Mouse (Mus musculus) kidney, postnatal 0 days (tissue): ENCODE results near the gene Myoz1. TPM values are rescaled to one million over a fixed set of nuclear protein-coding genes. Genes with fewer than 3 reads are reported as not detected.

Experiments
- ATAC-seq: fragments of 200-750 bp; cut with Nextera tagmentation; replicated peaks from 2 replicates; pipeline ENCODE4 v1.8.0; 2017; ENCODE audit warnings: low read depth, moderate number of reproducible peaks, moderate TSS enrichment, moderate library complexity; ENCODE audit not compliant: low FRiP score
- DNase-seq: peaks from one replicate; pipeline ENCODE4 v3.0.0-alpha.2; 2016; ENCODE audit warnings: low spot score
- H3K27ac ChIP-seq: fragments of 300-500 bp; sonication (generic); 2 replicates; pipeline ENCODE4 v1.5.1; 2014; ENCODE audit warnings: mild to moderate bottlenecking
- H3K27me3 ChIP-seq: fragments of 300-500 bp; sonication (generic); 2 replicates; pipeline ENCODE4 v1.6.1; 2014; ENCODE audit warnings: low read length, mixed read lengths; ENCODE audit not compliant: insufficient read depth
- H3K36me3 ChIP-seq: fragments of 300-500 bp; sonication (generic); 2 replicates; pipeline ENCODE4 v1.6.1; 2014; ENCODE audit warnings: low read length, mixed read lengths; ENCODE audit not compliant: insufficient read depth
- H3K4me1 ChIP-seq: fragments of 300-500 bp; sonication (generic); replicated peaks from 2 replicates; pipeline ENCODE4 v1.6.1; 2014; ENCODE audit warnings: antibody characterized with exemption, low read length, mixed read lengths; ENCODE audit not compliant: insufficient read depth
- H3K4me2 ChIP-seq: fragments of 300-500 bp; sonication (generic); 2 replicates; pipeline ENCODE4 v1.6.1; 2014; ENCODE audit warnings: mild to moderate bottlenecking, low read length, moderate library complexity, mixed read lengths
- H3K4me3 ChIP-seq: fragments of 300-500 bp; sonication (generic); replicated peaks from 2 replicates; pipeline ENCODE4 v1.5.1; 2014; ENCODE audit warnings: low read depth, low read length
- H3K9ac ChIP-seq: fragments of 300-500 bp; sonication (generic); 2 replicates; pipeline ENCODE4 v1.6.1; 2014; ENCODE audit warnings: low read depth, low read length
- H3K9me3 ChIP-seq: fragments of 300-500 bp; sonication (generic); replicated peaks from 2 replicates; pipeline ENCODE4 v1.6.1; 2016; ENCODE audit warnings: low read length, inconsistent platforms, mixed read lengths
- CTCF ChIP-seq: IDR thresholded peaks from 2 replicates; pipeline ENCODE4 v1.5.1; 2016; ENCODE audit warnings: antibody characterized with exemption, low read depth, mild to moderate bottlenecking, moderate library complexity
- WGBS: fragments of 180-500 bp; shearing (Covaris S2); extraction: QIAGEN DNeasy Blood & Tissue Kit; methylation state at CpG from one replicate; pipeline ENCODE4 v1.1.7; 2014; 5-methylcytosine and 5-hydroxymethylcytosine counted together
- polyA plus RNA-seq: library from polyadenylated mRNA; unstranded; fragments of >200 nt; fragmentation: Nextera tagmentation; extraction: Ambion mirVana; gene quantifications from 2 replicates; pipeline ENCODE4 v1.2.1, GENCODE M21; 2015

Myoz1 gene
- polyA plus RNA-seq, 1 experiment from 2014 or later: 1.8 TPM

- no peak overlapping the region for H3K27ac ChIP-seq
- no peak for ATAC-seq
- DNase-seq: peak; percentile 89
Observed at GRCm38 (mm10) chr14:20658326-20658725, 2.0 kb upstream of the Myoz1 start.

GRCm38 (mm10) chr14:20655731-20656130 lies 609 bp downstream of the Myoz1 start:
- 56% methylated on average over 9 of the region's 9 CpGs for WGBS
- DNase-seq (no peak), ATAC-seq (no peak)
- Histone ChIP-seq H3K4me1 (peaks cover 2% of the 10 kb centered on the region; the same call in 1 of the 2 replicates), H3K36me3 (no peaks in the 10 kb centered on the region), H3K4me2 (no peak overlapping the region), H3K9me3 (no peaks in the 10 kb centered on the region), H3K9ac (no peak overlapping the region), H3K27me3 (no peaks in the 10 kb centered on the region), H3K27ac (no peak overlapping the region), H3K4me3 (no peak overlapping the region)
- TF ChIP-seq CTCF: no peak

More at GRCm38 (mm10) chr14:20658326-20658725, 2.0 kb upstream of the Myoz1 start:
- Histone ChIP-seq H3K27me3 (no peaks in the 10 kb centered on the region), H3K4me2 (no peak overlapping the region), H3K36me3 (no peaks in the 10 kb centered on the region), H3K9ac (no peak overlapping the region), H3K4me3 (no peak overlapping the region), H3K4me1 (peaks cover 3% of the 10 kb centered on the region; the same call in 1 of the 2 replicates), H3K9me3 (no peaks in the 10 kb centered on the region)
- TF ChIP-seq CTCF: peak; percentile 84

GRCm38 (mm10) chr14:20654690-20655421 lies 1.5 kb downstream of the Myoz1 start:
- DNase-seq (no peak), ATAC-seq (no peak)
- Histone ChIP-seq H3K27ac (no peak overlapping the region), H3K27me3 (no peaks in the 10 kb centered on the region), H3K4me3 (no peak overlapping the region), H3K36me3 (no peaks in the 10 kb centered on the region), H3K9me3 (no peaks in the 10 kb centered on the region), H3K4me2 (no peak overlapping the region), H3K4me1 (no peaks in the 10 kb centered on the region; the same call in 1 of the 2 replicates), H3K9ac (no peak overlapping the region)
- TF ChIP-seq CTCF: no peak
- WGBS: 52% methylated on average over 9 of the region's 9 CpGs

GRCm38 (mm10) chr14:20651722-20652256 lies 4.6 kb downstream of the Myoz1 start:
- H3K9me3 ChIP-seq: no peaks in the 10 kb centered on the region
- ATAC-seq: no peak
- no peak for DNase-seq

GRCm38 (mm10) chr14:20651000-20651399 lies 5.3 kb downstream of the Myoz1 start:
- no peaks in the 10 kb centered on the region; the same call in 1 of the 2 replicates for H3K4me1 ChIP-seq
- TF ChIP-seq CTCF: no peak
- no peaks in the 10 kb centered on the region for H3K9me3 ChIP-seq
- no peak overlapping the region for H3K27ac ChIP-seq
- no peak for ATAC-seq
- H3K36me3 ChIP-seq: no peaks in the 10 kb centered on the region
- WGBS: 77% methylated on average over 2 of the region's 2 CpGs
- H3K27me3 ChIP-seq: no peaks in the 10 kb centered on the region
- no peak overlapping the region for H3K9ac ChIP-seq
- H3K4me2 ChIP-seq: no peak overlapping the region
- no peak for DNase-seq
- H3K4me3 ChIP-seq: no peak overlapping the region

More at GRCm38 (mm10) chr14:20651722-20652256, 4.6 kb downstream of the Myoz1 start:
- no peaks in the 10 kb centered on the region for H3K36me3 ChIP-seq
- no peaks in the 10 kb centered on the region; the same call in 1 of the 2 replicates for H3K4me1 ChIP-seq
- WGBS: 44% methylated on average over 4 of the region's 4 CpGs
- no peak overlapping the region for H3K4me2 ChIP-seq
- H3K4me3 ChIP-seq: no peak overlapping the region
- no peak overlapping the region for H3K27ac ChIP-seq
- no peak overlapping the region for H3K9ac ChIP-seq
- H3K27me3 ChIP-seq: no peaks in the 10 kb centered on the region
- TF ChIP-seq CTCF: no peak

GRCm38 (mm10) chr14:20646381-20646780 lies 10.0 kb downstream of the Myoz1 start:
- H3K27me3 ChIP-seq: no peaks in the 10 kb centered on the region
- H3K4me2 ChIP-seq: no peak overlapping the region
- no peak overlapping the region for H3K4me3 ChIP-seq
- H3K4me1 ChIP-seq: no peaks in the 10 kb centered on the region
- H3K9me3 ChIP-seq: no peaks in the 10 kb centered on the region
- no peak for DNase-seq
- H3K9ac ChIP-seq: no peak overlapping the region
- no peak for ATAC-seq
- H3K36me3 ChIP-seq: no peaks in the 10 kb centered on the region
- no peak for TF ChIP-seq CTCF
- no peak overlapping the region for H3K27ac ChIP-seq
